Mouse (Mus musculus) heart, postnatal 0 days (tissue): ENCODE results near the gene Efna5. TPM values are rescaled to one million over a fixed set of nuclear protein-coding genes. Genes with fewer than 3 reads are reported as not detected.
A peak's percentile ranks its signal among the peaks of the same experiment; 100 is the strongest.

Source experiments
- ATAC-seq: fragments of 200-750 bp; cut with Nextera tagmentation; 2 replicates; pipeline ENCODE4 v1.8.0; 2017; ENCODE audit warnings: low read depth, moderate number of reproducible peaks, moderate library complexity; ENCODE audit not compliant: insufficient read depth
- DNase-seq: peaks from one replicate; pipeline ENCODE4 v3.0.0-alpha.2; 2016; ENCODE audit warnings: low spot score
- H3K27ac ChIP-seq: fragments of 300-500 bp; sonication (generic); 2 replicates; pipeline ENCODE4 v1.5.1; 2014; ENCODE audit warnings: low read depth, mild to moderate bottlenecking
- H3K27me3 ChIP-seq: fragments of 300-500 bp; sonication (generic); 2 replicates; pipeline ENCODE4 v1.6.1; 2014; ENCODE audit warnings: low read length, mixed read lengths; ENCODE audit not compliant: control insufficient read depth, insufficient read depth
- H3K36me3 ChIP-seq: fragments of 300-500 bp; sonication (generic); replicated peaks from 2 replicates; pipeline ENCODE4 v1.6.1; 2014; ENCODE audit warnings: low read length, mixed read lengths; ENCODE audit not compliant: control insufficient read depth, insufficient read depth
- H3K4me1 ChIP-seq: fragments of 300-500 bp; sonication (generic); 2 replicates; pipeline ENCODE4 v1.6.1; 2014; ENCODE audit warnings: antibody characterized with exemption; ENCODE audit not compliant: control insufficient read depth, insufficient read depth
- H3K4me2 ChIP-seq: fragments of 300-500 bp; sonication (generic); 2 replicates; pipeline ENCODE4 v1.6.1; 2014; ENCODE audit warnings: low read depth, mild to moderate bottlenecking, low read length, moderate library complexity
- H3K4me3 ChIP-seq: fragments of 300-500 bp; sonication (generic); 2 replicates; pipeline ENCODE4 v1.5.1; 2014; ENCODE audit warnings: low read depth, low read length
- H3K9ac ChIP-seq: fragments of 300-500 bp; sonication (generic); replicated peaks from 2 replicates; pipeline ENCODE4 v1.6.1; 2014; ENCODE audit warnings: low read depth, low read length, mixed read lengths
- H3K9me3 ChIP-seq: fragments of 300-500 bp; sonication (generic); replicated peaks from 2 replicates; pipeline ENCODE4 v1.6.1; 2016; ENCODE audit warnings: low read length; ENCODE audit not compliant: control insufficient read depth
- CTCF ChIP-seq: IDR thresholded peaks from 2 replicates; pipeline ENCODE4 v1.5.1; 2016; ENCODE audit warnings: antibody characterized with exemption, control low read depth, low read depth
- EP300 ChIP-seq: IDR thresholded peaks from 2 replicates; pipeline ENCODE4 v1.6.1; 2016; ENCODE audit warnings: antibody characterized with exemption, low read depth
- WGBS: fragments of 180-500 bp; shearing (Covaris S2); extraction: QIAGEN DNeasy Blood & Tissue Kit; methylation state at CpG from one replicate; pipeline ENCODE4 v1.1.7; 2014; 5-methylcytosine and 5-hydroxymethylcytosine counted together
- polyA plus RNA-seq: library from polyadenylated mRNA; unstranded; fragments of >200 nt; fragmentation: Nextera tagmentation; extraction: Ambion mirVana; gene quantifications from 2 replicates; pipeline ENCODE4 v1.2.1, GENCODE M21; 2015
- total RNA-seq: library from RNA; depleted of rRNA; stranded (reverse); fragments of >200 nt; gene quantifications from 2 replicates; pipeline ENCODE4 v1.2.3, GENCODE M21; 2014; ENCODE audit warnings: low replicate concordance

Efna5 gene
- total and polyA plus RNA-seq, 2 experiments from 2014 or later = 3.7 to 16.2 TPM

DNA sequence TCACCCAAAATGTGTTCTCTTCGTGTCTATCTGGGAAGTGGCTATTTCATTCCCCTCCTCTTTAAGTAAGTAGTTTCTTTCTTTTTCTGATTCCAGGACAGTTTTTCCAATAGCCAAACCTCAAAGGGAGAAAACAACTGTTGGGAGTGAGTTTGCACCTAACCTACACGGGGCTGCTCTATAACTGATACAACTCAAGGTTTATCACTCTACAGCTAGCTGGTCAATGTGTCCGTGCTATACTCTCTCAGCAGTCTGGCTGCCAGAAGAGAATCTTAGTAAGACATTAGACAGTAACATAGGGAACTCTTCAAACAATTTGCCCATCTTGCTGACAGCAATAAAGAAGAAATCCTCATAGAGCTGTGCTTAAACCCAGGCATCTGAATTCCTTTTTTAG lies 130.5 kb downstream of the Efna5 start:
- no peak overlapping the region for H3K4me2 ChIP-seq
- 48% methylated on average over 3 of the region's 3 CpGs for WGBS
- no peaks in the 10 kb centered on the region for H3K27me3 ChIP-seq
- H3K9me3 ChIP-seq = no peaks in the 10 kb centered on the region
- no peak for DNase-seq
- H3K4me1 ChIP-seq = peaks cover 7% of the 10 kb centered on the region
- H3K27ac ChIP-seq = no peak overlapping the region
- no peak for ATAC-seq
- no peak overlapping the region for H3K4me3 ChIP-seq
- H3K9ac ChIP-seq = no peak overlapping the region
- TF ChIP-seq CTCF = no peak
- no peaks in the 10 kb centered on the region for H3K36me3 ChIP-seq

GRCm38 (mm10) chr17:62748803-62749619 lies 132.1 kb downstream of the Efna5 start:
- ATAC-seq = no peak
- WGBS = 18% methylated on average over 16 of the region's 16 CpGs
- Histone ChIP-seq H3K9me3 (no peaks in the 10 kb centered on the region), H3K4me1 (peaks cover 7% of the 10 kb centered on the region; the same call in 1 of the 2 replicates), H3K4me3 (no peak overlapping the region), H3K27ac (no peak overlapping the region), H3K36me3 (no peaks in the 10 kb centered on the region), H3K9ac (peak overlapping the region; percentile 32; the same call in 1 of the 2 replicates), H3K27me3 (no peaks in the 10 kb centered on the region), H3K4me2 (peak overlapping the region; percentile 52)
- TF ChIP-seq CTCF (no peak), EP300 (no peak)
- DNase-seq = peak; percentile 16

DNA sequence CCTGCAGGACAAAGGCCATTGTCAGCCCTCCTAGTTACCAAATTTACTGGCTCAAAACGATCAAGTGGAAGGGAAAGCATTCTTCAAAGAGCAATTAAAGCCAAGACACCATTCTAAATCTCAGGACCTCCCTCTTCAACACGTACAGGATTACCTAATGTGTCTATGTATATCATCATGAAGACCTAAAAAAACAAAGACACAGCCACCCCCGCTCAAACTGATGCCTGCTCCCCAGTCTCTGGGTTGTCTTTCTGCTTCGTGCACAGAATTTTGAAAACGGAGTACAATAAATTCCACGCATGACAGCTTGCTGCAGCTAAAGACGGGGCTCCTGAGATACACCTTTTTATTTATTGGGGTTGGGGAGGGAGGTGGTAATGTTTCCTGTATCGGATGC lies 133.7 kb downstream of the Efna5 start:
- no peak overlapping the region for H3K27ac ChIP-seq
- no peaks in the 10 kb centered on the region for H3K27me3 ChIP-seq
- DNase-seq = no peak
- no peaks in the 10 kb centered on the region for H3K36me3 ChIP-seq
- TF ChIP-seq EP300 (no peak), CTCF (no peak)
- H3K4me3 ChIP-seq = no peak overlapping the region
- no peak for ATAC-seq
- no peak overlapping the region for H3K9ac ChIP-seq
- no peak overlapping the region for H3K4me2 ChIP-seq
- peaks cover 7% of the 10 kb centered on the region; the same call in 1 of the 2 replicates for H3K4me1 ChIP-seq
- H3K9me3 ChIP-seq = no peaks in the 10 kb centered on the region
- WGBS = 84% methylated on average over 8 of the region's 8 CpGs

GRCm38 (mm10) chr17:62746827-62747226 lies 134.3 kb downstream of the Efna5 start:
- H3K9ac ChIP-seq = no peak overlapping the region
- ATAC-seq = no peak
- H3K27me3 ChIP-seq = no peaks in the 10 kb centered on the region
- no peak for DNase-seq
- WGBS = 78% methylated on average over 9 of the region's 9 CpGs
- no peak overlapping the region for H3K4me3 ChIP-seq
- peaks cover 7% of the 10 kb centered on the region; the same call in 1 of the 2 replicates for H3K4me1 ChIP-seq
- no peak overlapping the region for H3K27ac ChIP-seq
- no peaks in the 10 kb centered on the region for H3K36me3 ChIP-seq
- no peak overlapping the region for H3K4me2 ChIP-seq
- no peak for TF ChIP-seq CTCF
- no peak for TF ChIP-seq EP300
- no peaks in the 10 kb centered on the region for H3K9me3 ChIP-seq

DNA sequence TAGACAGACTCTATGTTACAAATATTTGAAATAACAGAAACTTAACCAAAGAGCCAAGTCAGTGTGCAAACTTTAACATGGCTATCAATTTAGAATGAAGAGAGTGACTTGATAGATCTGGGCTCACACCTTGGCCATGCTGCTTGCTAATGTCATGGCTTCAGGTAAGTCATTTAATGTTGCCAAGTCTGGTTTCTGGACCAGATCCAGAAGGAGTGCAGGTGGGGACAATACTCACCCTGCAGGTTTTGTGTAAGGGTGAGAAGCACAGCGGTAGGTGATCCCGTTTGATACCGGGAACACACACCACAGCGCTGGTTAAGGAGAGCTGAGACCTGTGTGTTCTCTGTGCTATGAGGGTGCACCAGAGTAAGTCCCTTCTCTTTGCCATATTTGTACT lies 135.8 kb downstream of the Efna5 start:
- ATAC-seq (no peak), DNase-seq (no peak)
- TF ChIP-seq CTCF (no peak), EP300 (no peak)
- Histone ChIP-seq H3K4me2 (no peak overlapping the region), H3K27ac (no peak overlapping the region), H3K4me1 (peaks cover 7% of the 10 kb centered on the region; the same call in 1 of the 2 replicates), H3K4me3 (no peak overlapping the region), H3K27me3 (no peaks in the 10 kb centered on the region), H3K9me3 (no peaks in the 10 kb centered on the region), H3K36me3 (no peaks in the 10 kb centered on the region), H3K9ac (no peak overlapping the region)
- WGBS = 98% methylated on average over 4 of the region's 4 CpGs
